Comparison of ENCODE assay signal across 8 mouse cellular contexts in genomic region chr9:65630631-65631353, GRCm38 (mm10). TPM values are rescaled to one million over a fixed set of nuclear protein-coding genes. Genes with fewer than 3 reads are reported as not detected.
DNase-seq lines count a peak whose midpoint lies in the region; ATAC-seq and TF ChIP-seq lines count a peak whose summit lies in the region.

No protein-coding gene starts in this region.

- no peak for TF ChIP-seq CTCF in midbrain, postnatal 0 days (IDR thresholded peaks at IDR 0.05)

- in situ Hi-C loops in ES-E14 (cut with MboI; ENCODE audit: low sequenced_read_pairs in 2 of 2, unreplicated experiment in 2 of 2) = no loop called here

- WGBS in forebrain, embryonic 11.5 days = 1% methylated on average over 63 of the region's 78 CpGs
- under 1% methylated on average over 54 of the region's 78 CpGs for WGBS in hindbrain, embryonic 12.5 days
- under 1% methylated on average over 72 of the region's 78 CpGs for WGBS in limb, embryonic 15.5 days
- WGBS in midbrain, postnatal 0 days = under 1% methylated on average over 48 of the region's 78 CpGs

- H3K36me3 ChIP-seq in ES-E14 (ENCODE audit: control insufficient read depth, insufficient read depth, low read length, poor library complexity, severe bottlenecking) = no peaks in the 10 kb centered on the region
- no peaks in the 10 kb centered on the region for H3K36me3 ChIP-seq in forebrain, embryonic 11.5 days (ENCODE audit: control insufficient read depth, insufficient read depth, low read length)
- H3K36me3 ChIP-seq in hindbrain, embryonic 12.5 days = no peaks in the 10 kb centered on the region
- no peaks in the 10 kb centered on the region for H3K36me3 ChIP-seq in limb, embryonic 15.5 days
- H3K36me3 ChIP-seq in midbrain, postnatal 0 days (ENCODE audit: insufficient read depth, low read length) = no peaks in the 10 kb centered on the region

- peak overlapping the region; percentile 93 to 99 for H3K4me3 ChIP-seq in ES-E14 (ENCODE audit: insufficient read depth in 1 of 2, low read depth in 1 of 2, low read length in 2 of 2, poor library complexity in 1 of 2, severe bottlenecking in 1 of 2)
- peak overlapping the region; percentile 60 for H3K4me3 ChIP-seq in forebrain, embryonic 11.5 days (ENCODE audit: low read depth, low read length)
- peak overlapping the region; percentile 58 for H3K4me3 ChIP-seq in hindbrain, embryonic 12.5 days
- peak overlapping the region; percentile 59 for H3K4me3 ChIP-seq in limb, embryonic 15.5 days
- H3K4me3 ChIP-seq in midbrain, postnatal 0 days (ENCODE audit: low read depth, low read length) = peak overlapping the region; percentile 68

- peak overlapping the region; percentile 100 for H3K4me2 ChIP-seq in forebrain, embryonic 11.5 days (ENCODE audit: low read depth, low read length, severe bottlenecking)
- H3K4me2 ChIP-seq in hindbrain, embryonic 12.5 days (replicated peaks) = peak overlapping the region; percentile 88
- H3K4me2 ChIP-seq in limb, embryonic 15.5 days = peak overlapping the region; percentile 94
- H3K4me2 ChIP-seq in midbrain, postnatal 0 days (ENCODE audit: low read depth, low read length, poor library complexity, severe bottlenecking) = peak overlapping the region; percentile 99

- peak; percentile 74 for ATAC-seq in forebrain, embryonic 11.5 days (replicated peaks; ENCODE audit: low FRiP score)
- ATAC-seq in hindbrain, embryonic 12.5 days (ENCODE audit: low FRiP score) = peak; percentile 80
- peak; percentile 59 for ATAC-seq in limb, embryonic 15.5 days (ENCODE audit: insufficient number of reproducible peaks, low FRiP score, low TSS enrichment, low read depth)
- ATAC-seq in midbrain, postnatal 0 days (ENCODE audit: low FRiP score) = peak; percentile 60; the same call in 1 of the 2 replicates

- H3K9ac ChIP-seq in ES-E14 (ENCODE audit: insufficient read depth, low read depth, low read length, poor library complexity, severe bottlenecking) = peak overlapping the region; percentile 97
- H3K9ac ChIP-seq in forebrain, embryonic 11.5 days (ENCODE audit: low read length) = peak overlapping the region; percentile 68
- H3K9ac ChIP-seq in hindbrain, embryonic 12.5 days = peak overlapping the region; percentile 67
- peak overlapping the region; percentile 49 for H3K9ac ChIP-seq in limb, embryonic 15.5 days
- H3K9ac ChIP-seq in midbrain, postnatal 0 days (replicated peaks; ENCODE audit: low read length, poor library complexity, severe bottlenecking) = peak overlapping the region; percentile 51

- DNase-seq in cerebellum, postnatal 10 days = peak; percentile 32
- no peak for DNase-seq in cerebellum, adult 11 months
- DNase-seq in ES-E14 (ENCODE audit: low read depth, low spot score) = no peak
- peak; percentile 83 for DNase-seq in forebrain, embryonic 11.5 days (ENCODE audit: low spot score)
- DNase-seq in midbrain, postnatal 0 days (ENCODE audit: low spot score) = no peak
- DNase-seq in layer of hippocampus, adult 11-12 months (ENCODE audit: low spot score) = no peak

- peak overlapping the region; percentile 93 for H3K27ac ChIP-seq in ES-E14 (ENCODE audit: insufficient read depth, low read depth, low read length, poor library complexity, severe bottlenecking)
- no peak overlapping the region for H3K27ac ChIP-seq in forebrain, embryonic 11.5 days (ENCODE audit: low read depth, low read length)
- H3K27ac ChIP-seq in hindbrain, embryonic 12.5 days = no peak overlapping the region
- no peak overlapping the region for H3K27ac ChIP-seq in limb, embryonic 15.5 days
- no peak overlapping the region for H3K27ac ChIP-seq in midbrain, postnatal 0 days (ENCODE audit: low read depth, low read length)

- H3K9me3 ChIP-seq in ES-E14 (ENCODE audit: control insufficient read depth, insufficient read depth, low read depth, low read length) = no peaks in the 10 kb centered on the region
- no peaks in the 10 kb centered on the region for H3K9me3 ChIP-seq in forebrain, embryonic 11.5 days (ENCODE audit: control insufficient read depth, low read length)
- no peaks in the 10 kb centered on the region for H3K9me3 ChIP-seq in hindbrain, embryonic 12.5 days (replicated peaks)
- no peaks in the 10 kb centered on the region for H3K9me3 ChIP-seq in limb, embryonic 15.5 days
- H3K9me3 ChIP-seq in midbrain, postnatal 0 days (ENCODE audit: low read length) = no peaks in the 10 kb centered on the region

- peaks cover 31% of the 10 kb centered on the region for H3K27me3 ChIP-seq in forebrain, embryonic 11.5 days (ENCODE audit: control insufficient read depth, insufficient read depth, low read length)
- H3K27me3 ChIP-seq in hindbrain, embryonic 12.5 days = peaks cover 45% of the 10 kb centered on the region
- peaks cover 30% of the 10 kb centered on the region for H3K27me3 ChIP-seq in limb, embryonic 15.5 days
- H3K27me3 ChIP-seq in midbrain, postnatal 0 days (ENCODE audit: insufficient read depth, low read length) = peaks cover 38% of the 10 kb centered on the region

- peaks cover 10 to 14% of the 10 kb centered on the region in 2 experiments; a peak in 3 of 4 replicates for H3K4me1 ChIP-seq in ES-E14 (ENCODE audit: control insufficient read depth in 2 of 2, insufficient read depth in 2 of 2, low read length in 2 of 2, poor library complexity in 1 of 2)
- H3K4me1 ChIP-seq in forebrain, embryonic 11.5 days (replicated peaks; ENCODE audit: control insufficient read depth, insufficient read depth, low read length) = peaks cover 15% of the 10 kb centered on the region
- peaks cover 18% of the 10 kb centered on the region for H3K4me1 ChIP-seq in hindbrain, embryonic 12.5 days
- H3K4me1 ChIP-seq in limb, embryonic 15.5 days = peaks cover 24% of the 10 kb centered on the region
- H3K4me1 ChIP-seq in midbrain, postnatal 0 days (ENCODE audit: insufficient read depth, low read length) = no peaks in the 10 kb centered on the region

TF ChIP-seq in ES-E14, 5 proteins besides CTCF, POLR2A, EP300 and RAD21:
- peak; percentile 50; the same call in 1 of the 2 replicates for TF ChIP-seq HCFC1 (IDR thresholded peaks at IDR 0.05; ENCODE audit: borderline replicate concordance, insufficient read depth, low read length)
- TF ChIP-seq ZNF384 (IDR thresholded peaks at IDR 0.05; ENCODE audit: low read depth, low read length) = no peak

RNA-seq across cellular contexts. Expression of gene Rbpms2, which starts 1.3 kb away (rescaled TPM):
- total RNA-seq in ES-E14 (2012; rRNA removed) = 44.7 and 64.5 TPM in 2 replicates
- 20.3 and 23.6 TPM in 2 replicates for polyA plus RNA-seq in forebrain, embryonic 11.5 days (2014; fragmentation: Nextera tagmentation; extraction: Ambion mirVana)
- 13.7 and 15.0 TPM in 2 replicates for polyA plus RNA-seq in hindbrain, embryonic 12.5 days (2016; fragmentation: Nextera tagmentation; extraction: Ambion mirVana)
- 7.9 and 9.5 TPM in 2 replicates for polyA plus RNA-seq in limb, embryonic 15.5 days (2015; fragmentation: Nextera tagmentation; extraction: Ambion mirVana)
- total RNA-seq in midbrain, postnatal 0 days (2014; rRNA removed) = 3.1 and 5.8 TPM in 2 replicates
- polyA plus RNA-seq in midbrain, postnatal 0 days (2015; fragmentation: Nextera tagmentation; extraction: Ambion mirVana) = 3.4 and 3.7 TPM in 2 replicates

RNA-seq across cellular contexts. Expression of gene Oaz2, which starts 37.0 kb away (rescaled TPM):
- 30.1 and 51.5 TPM in 2 replicates for total RNA-seq in ES-E14 (2012; rRNA removed)
- 208 and 218 TPM in 2 replicates for polyA plus RNA-seq in forebrain, embryonic 11.5 days (2014; fragmentation: Nextera tagmentation; extraction: Ambion mirVana)
- 312 and 323 TPM in 2 replicates for polyA plus RNA-seq in hindbrain, embryonic 12.5 days (2016; fragmentation: Nextera tagmentation; extraction: Ambion mirVana)
- polyA plus RNA-seq in limb, embryonic 15.5 days (2015; fragmentation: Nextera tagmentation; extraction: Ambion mirVana) = 315 and 328 TPM in 2 replicates
- total RNA-seq in midbrain, postnatal 0 days (2014; rRNA removed) = 252 and 274 TPM in 2 replicates
- 382 and 399 TPM in 2 replicates for polyA plus RNA-seq in midbrain, postnatal 0 days (2015; fragmentation: Nextera tagmentation; extraction: Ambion mirVana)

RNA-seq across cellular contexts. Expression of gene Pif1, which starts 43.8 kb away (rescaled TPM):
- total RNA-seq in ES-E14 (2012; rRNA removed) = 31.8 and 53.8 TPM in 2 replicates
- 26.2 and 31.8 TPM in 2 replicates for polyA plus RNA-seq in forebrain, embryonic 11.5 days (2014; fragmentation: Nextera tagmentation; extraction: Ambion mirVana)
- polyA plus RNA-seq in hindbrain, embryonic 12.5 days (2016; fragmentation: Nextera tagmentation; extraction: Ambion mirVana) = 13.9 and 16.5 TPM in 2 replicates
- polyA plus RNA-seq in limb, embryonic 15.5 days (2015; fragmentation: Nextera tagmentation; extraction: Ambion mirVana) = 8.9 and 9.6 TPM in 2 replicates
- 0.99 and 2.2 TPM in 2 replicates for total RNA-seq in midbrain, postnatal 0 days (2014; rRNA removed)
- 0.33 and 0.77 TPM in 2 replicates for polyA plus RNA-seq in midbrain, postnatal 0 days (2015; fragmentation: Nextera tagmentation; extraction: Ambion mirVana)

RNA-seq across cellular contexts. Expression of gene Plekho2, which starts 51.0 kb away (rescaled TPM):
- 3.4 and 5.4 TPM in 2 replicates for total RNA-seq in ES-E14 (2012; rRNA removed)
- 8.3 and 8.8 TPM in 2 replicates for polyA plus RNA-seq in forebrain, embryonic 11.5 days (2014; fragmentation: Nextera tagmentation; extraction: Ambion mirVana)
- 12.4 and 14.1 TPM in 2 replicates for polyA plus RNA-seq in hindbrain, embryonic 12.5 days (2016; fragmentation: Nextera tagmentation; extraction: Ambion mirVana)
- 18.6 and 19.7 TPM in 2 replicates for polyA plus RNA-seq in limb, embryonic 15.5 days (2015; fragmentation: Nextera tagmentation; extraction: Ambion mirVana)
- 7.5 and 9.0 TPM in 2 replicates for total RNA-seq in midbrain, postnatal 0 days (2014; rRNA removed)
- 3.1 and 3.8 TPM in 2 replicates for polyA plus RNA-seq in midbrain, postnatal 0 days (2015; fragmentation: Nextera tagmentation; extraction: Ambion mirVana)

Comparison
In these comparisons a context has a peak if more than half of its experiments do, and no peak if none do; other contexts are left out.
1. DNase-seq: peak in cerebellum, postnatal 10 days (2 of 2) and forebrain, embryonic 11.5 days (single experiment); none in cerebellum, adult 11 months (single experiment), ES-E14 (single experiment), midbrain, postnatal 0 days (single experiment) and layer of hippocampus, adult 11-12 months (single experiment).
2. Peak in every context shown above with its lines, with median percentiles within 50 percentile points of each other: H3K4me3 ChIP-seq, H3K9ac ChIP-seq, ATAC-seq and H3K4me2 ChIP-seq.